Mouse (Mus musculus) left cerebral cortex, adult 2 months (tissue): ENCODE measurements around the gene Ccdc88b. TPM values are rescaled to one million over a fixed set of nuclear protein-coding genes. Genes with fewer than 3 reads are reported as not detected.
A peak's percentile ranks its signal among the peaks of the same experiment; 100 is the strongest.
"Not testable (repeated sequence)": the region's sequence is repeated elsewhere in the genome, so short reads cannot be mapped to it uniquely, and the experiment has no call there.

Source experiments
- DNase-seq, 2 experiments: peaks; one replicate each; pipeline ENCODE4 v3.0.0; 2021 to 2022; ENCODE audit warnings: low spot score in 2 of 2, mixed read lengths in 1 of 2; ENCODE audit errors: extremely low spot score in 1 of 2
- H3K27ac ChIP-seq: fragments of 200-600 bp; 2 replicates; pipeline ENCODE4 v1.8.1; 2022
- H3K4me3 ChIP-seq: fragments of 200-600 bp; 2 replicates; pipeline ENCODE4 v1.8.1; 2022
- CTCF ChIP-seq: fragments of 200-600 bp; IDR thresholded peaks from 2 replicates; pipeline ENCODE4 v1.8.1; 2022; ENCODE audit warnings: antibody characterized with exemption, mild to moderate bottlenecking, moderate library complexity
- intact Hi-C: fragments of 180-260 bp; cut with DNase I; formaldehyde crosslinking; loops from one replicate; pipeline ENCODE4 v1.15.1; 2025
- long read RNA-seq, 2 experiments: library from polyadenylated mRNA; stranded (forward); transcript quantifications; one replicate each; pipeline ENCODE4 v2.0.0; 2021; ENCODE audit warnings: borderline mapping rate in 2 of 2
- total RNA-seq, 2 experiments: library from RNA; stranded (reverse); gene quantifications; 2 replicates each; pipeline ENCODE4 v1.2.3; 2021

The Ccdc88b gene
- 1 to 10 TPM; 2.5 to 3.5 TPM for total RNA-seq
- long read RNA-seq, experiment 1, full-length matches to known transcripts = 3 of 5 reads
- long read RNA-seq, experiment 1, partial matches to known transcripts = 2 of 5 reads
- long read RNA-seq, experiment 1, other reads (novel, unspliced or antisense) = 0 of 5 reads
- long read RNA-seq, experiment 2, full-length matches to known transcripts = 1 of 4 reads
- long read RNA-seq, experiment 2, partial matches to known transcripts = 3 of 4 reads
- long read RNA-seq, experiment 2, other reads (novel, unspliced or antisense) = 0 of 4 reads

DNA sequence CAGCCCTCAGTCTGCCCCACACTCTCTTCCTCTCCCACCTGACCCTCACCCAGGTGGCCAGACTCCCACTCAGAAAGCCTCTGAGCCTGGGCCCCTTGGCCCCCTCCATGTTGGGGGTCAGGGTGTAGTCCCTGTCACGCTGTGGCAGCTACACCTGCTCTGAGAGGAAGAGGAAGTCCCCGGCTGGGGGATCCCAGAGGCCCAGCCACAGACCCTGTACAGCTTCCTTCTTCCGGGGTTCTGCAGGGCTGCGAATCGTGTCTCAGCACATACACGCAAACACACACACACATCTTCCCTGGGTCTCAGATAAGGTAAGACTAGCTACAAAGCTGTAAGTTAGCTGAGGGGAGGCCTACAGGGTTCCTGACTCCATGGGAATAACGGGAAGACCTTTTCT is at the start of gene Ccdc88b:
Gene Ccdc88b (minus strand): TSS at position 181 of the 400 bp plus-strand sequence.
- no peak for DNase-seq
- TF ChIP-seq CTCF = no peak
- intact Hi-C loops = loop anchor here (5.0 kb wide), 1 partner anchor 49 kb away; the partner anchor contains the start of gene Trmt112
- Histone ChIP-seq H3K27ac (no peak within 1 kb of the TSS), H3K4me3 (no peak within 1 kb of the TSS)

DNA sequence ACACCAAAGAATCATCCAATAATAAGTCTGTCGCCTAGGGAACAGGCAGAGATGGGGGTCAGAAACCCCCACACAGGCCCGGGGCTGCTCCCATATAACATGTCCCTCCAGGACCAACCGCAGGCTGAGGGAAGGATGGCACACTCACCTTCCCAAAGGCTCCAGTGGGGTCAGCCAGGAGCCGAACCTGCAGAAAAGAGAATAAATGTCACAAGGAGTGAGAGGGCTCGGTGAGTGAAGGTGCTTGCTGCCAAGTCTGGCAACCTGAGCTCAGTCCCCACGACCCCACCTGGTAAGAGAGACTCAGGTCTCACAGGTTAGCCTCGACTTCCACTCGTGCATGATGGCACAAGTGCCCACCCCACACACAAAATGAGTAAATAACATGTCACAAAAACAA is 49.1 kb upstream of the Ccdc88b start:
- TF ChIP-seq CTCF = no peak
- Histone ChIP-seq H3K4me3 (no peak overlapping the region), H3K27ac (no peak overlapping the region)
- intact Hi-C loops = loop anchor here (5.0 kb wide), 2 partner anchors 50 to 410 kb away; partner anchors contain the start of gene Ccdc88b
- DNase-seq = peak in 1 of 2 experiments; percentile 12

DNA sequence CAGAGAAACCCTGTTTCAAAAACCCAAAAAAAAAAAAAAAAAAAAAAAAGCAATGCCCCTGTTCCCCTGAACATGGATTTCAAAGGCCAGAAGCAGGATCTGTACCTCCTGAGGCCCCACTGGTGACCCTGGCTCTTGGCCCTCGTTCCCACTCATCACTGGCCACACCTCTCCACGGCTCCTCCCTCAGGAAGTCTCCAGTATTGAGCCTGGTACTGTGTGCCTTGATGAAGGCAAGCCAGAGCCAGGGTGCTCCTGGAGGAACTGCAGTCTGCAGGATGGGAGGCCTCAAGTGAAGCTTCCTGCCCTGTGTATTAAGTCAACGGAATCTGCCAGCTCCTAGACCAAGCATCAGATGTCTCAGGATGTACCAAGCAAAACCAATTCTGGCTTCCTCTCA is 48.2 kb upstream of the Ccdc88b start:
- no peak for TF ChIP-seq CTCF

DNA sequence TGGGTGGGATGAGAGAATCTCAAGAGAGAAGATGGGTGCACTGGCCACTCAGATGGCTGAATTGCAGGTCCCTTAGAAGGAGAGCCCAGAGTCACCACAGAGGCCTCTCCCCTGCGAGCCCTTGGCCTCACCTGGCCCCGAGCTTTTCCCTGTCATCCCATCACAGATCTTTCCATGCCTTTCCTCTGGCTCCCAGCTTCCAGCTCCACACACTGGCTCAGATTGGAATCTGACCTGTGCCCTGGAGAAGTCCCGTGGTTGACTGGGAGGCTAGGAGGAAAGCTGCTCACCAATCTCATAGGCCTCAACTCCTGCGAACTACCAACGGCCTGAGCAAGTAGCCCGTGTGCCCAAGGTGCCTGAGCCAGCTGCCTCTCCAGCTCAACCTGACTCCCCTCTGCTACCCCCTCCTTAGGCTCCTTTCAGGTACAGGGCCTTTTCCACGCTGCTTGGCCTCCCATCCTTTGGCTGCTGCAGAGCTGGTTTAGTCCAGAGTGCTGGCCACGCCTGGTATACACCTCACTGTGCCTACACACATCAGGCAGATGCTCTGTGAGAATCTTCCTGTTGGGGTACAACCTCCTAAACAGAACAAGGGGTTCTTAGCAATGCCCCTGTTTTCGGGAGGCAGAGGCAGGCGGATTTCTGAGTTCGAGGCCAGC is 47.6 kb upstream of the Ccdc88b start:
- H3K4me3 ChIP-seq = no peak overlapping the region
- H3K27ac ChIP-seq = no peak overlapping the region
- intact Hi-C loops = loop anchor here (5.0 kb wide), 2 partner anchors 48 to 408 kb away; partner anchors contain the start of gene Ccdc88b
- no peak for TF ChIP-seq CTCF
- DNase-seq = peak in 1 of 2 experiments; percentile 7

More for the DNA sequence above, 48.2 kb upstream of the Ccdc88b start:
- intact Hi-C loops = loop anchor here (5.0 kb wide), 2 partner anchors 49 to 409 kb away; partner anchors contain the start of gene Ccdc88b
- Histone ChIP-seq H3K27ac (no peak overlapping the region), H3K4me3 (no peak overlapping the region)
- DNase-seq = peak in 1 of 2 experiments; percentile 7

DNA sequence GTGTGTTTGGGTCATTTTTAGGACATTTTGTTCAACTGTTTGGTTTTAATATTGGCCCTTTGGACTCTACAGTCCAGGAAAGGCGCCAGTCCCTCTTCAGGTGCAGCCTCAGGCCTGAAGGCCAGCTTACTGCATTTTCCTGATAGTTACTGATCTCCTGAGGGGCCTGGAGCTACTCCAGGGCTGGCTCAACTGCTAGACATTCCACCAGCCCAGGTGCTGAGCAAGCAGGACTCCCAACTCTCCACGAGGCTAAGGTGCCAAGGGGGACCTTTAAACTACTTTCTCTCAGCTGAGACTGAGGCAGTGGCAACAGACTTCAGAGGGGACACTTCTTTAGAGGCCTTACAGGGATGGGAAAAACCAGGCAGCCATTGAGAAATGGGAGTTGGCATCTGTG is 46.8 kb upstream of the Ccdc88b start:
- DNase-seq = no peak
- intact Hi-C loops = loop anchor here (5.0 kb wide), 2 partner anchors 48 to 408 kb away; partner anchors contain the start of gene Ccdc88b

DNA sequence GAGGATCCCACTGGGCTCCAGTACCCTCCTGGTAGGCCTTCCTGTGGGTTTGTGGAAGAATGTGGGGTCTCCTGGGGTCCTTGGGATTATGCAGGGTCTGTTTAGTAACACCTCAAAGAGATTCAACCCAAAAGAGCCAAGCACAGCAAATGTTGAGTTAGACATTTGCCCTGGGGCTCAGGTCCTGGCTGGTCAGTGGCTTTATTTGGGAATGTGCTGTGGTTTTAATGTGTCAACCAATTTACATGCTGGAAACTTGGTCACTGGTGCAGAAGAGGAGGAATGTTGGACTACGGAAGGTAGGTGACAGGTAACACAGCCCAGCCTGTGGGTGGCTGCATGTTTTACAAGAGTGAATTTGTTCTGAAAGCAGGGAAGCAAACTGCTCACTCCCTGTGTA is 45.0 kb upstream of the Ccdc88b start:
- H3K4me3 ChIP-seq = no peak overlapping the region
- H3K27ac ChIP-seq = no peak overlapping the region
- DNase-seq = no peak
- intact Hi-C loops = no loop called here
- no peak for TF ChIP-seq CTCF

More for the DNA sequence above, 46.8 kb upstream of the Ccdc88b start:
- TF ChIP-seq CTCF = no peak
- no peak overlapping the region for H3K27ac ChIP-seq
- no peak overlapping the region for H3K4me3 ChIP-seq

DNA sequence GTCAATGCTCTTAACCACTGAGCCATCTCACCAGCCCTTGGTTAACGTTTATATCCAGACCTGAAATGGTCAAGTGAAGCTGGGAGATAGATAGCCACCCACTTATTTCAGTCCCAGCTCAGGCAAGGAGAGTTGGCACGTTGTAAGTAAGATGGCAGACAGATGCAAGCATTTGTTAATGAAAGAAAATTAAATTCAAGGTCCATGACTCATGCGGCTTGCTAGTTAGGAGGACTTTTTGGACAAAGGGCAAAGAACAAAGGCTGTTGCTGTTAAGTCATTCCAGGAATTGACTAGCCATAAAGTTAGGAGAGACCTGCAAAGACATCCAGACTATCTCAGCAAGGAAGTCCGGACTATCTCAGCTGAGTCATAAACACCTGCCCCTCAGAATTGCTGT is 41.6 kb upstream of the Ccdc88b start:
- DNase-seq = no peak
- intact Hi-C loops = no loop called here
- H3K27ac ChIP-seq = no peak overlapping the region
- no peak for TF ChIP-seq CTCF
- no peak overlapping the region for H3K4me3 ChIP-seq

DNA sequence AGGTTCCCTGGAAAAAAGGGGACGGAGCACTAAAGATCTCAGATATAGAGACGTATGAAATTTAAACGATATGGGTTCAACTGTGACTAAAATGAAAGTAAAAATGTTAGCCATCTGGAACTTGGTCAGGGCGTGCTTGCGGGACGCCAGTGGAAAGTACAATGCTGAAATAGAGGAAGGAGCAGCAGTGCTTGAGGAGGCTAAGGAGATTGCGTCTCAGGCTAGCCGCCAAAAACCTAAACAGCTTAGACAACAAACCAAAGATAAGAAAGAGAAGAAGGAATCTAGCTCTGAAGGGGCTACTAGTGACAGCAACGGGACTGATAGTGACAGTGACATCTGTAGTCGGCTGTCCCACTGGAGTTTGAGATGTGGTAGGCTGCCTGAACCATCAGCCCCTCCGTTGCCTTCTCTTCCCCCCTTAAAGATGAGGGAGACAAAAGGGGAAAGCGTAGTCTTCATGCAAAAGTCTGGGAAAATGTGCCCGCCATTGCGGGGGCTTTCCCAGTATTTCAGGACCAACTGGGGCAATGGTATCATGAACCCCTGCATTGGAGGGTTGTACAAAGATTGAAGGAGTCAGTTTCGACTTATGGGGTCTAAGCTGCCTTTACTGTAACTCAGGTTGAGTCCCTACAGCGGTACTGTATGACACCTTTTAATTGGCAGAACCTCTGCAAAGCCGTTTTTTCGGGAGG is 37.7 kb upstream of the Ccdc88b start:
- intact Hi-C loops, H3K4me3 ChIP-seq, DNase-seq, H3K27ac ChIP-seq: not testable (repeated sequence)

DNA sequence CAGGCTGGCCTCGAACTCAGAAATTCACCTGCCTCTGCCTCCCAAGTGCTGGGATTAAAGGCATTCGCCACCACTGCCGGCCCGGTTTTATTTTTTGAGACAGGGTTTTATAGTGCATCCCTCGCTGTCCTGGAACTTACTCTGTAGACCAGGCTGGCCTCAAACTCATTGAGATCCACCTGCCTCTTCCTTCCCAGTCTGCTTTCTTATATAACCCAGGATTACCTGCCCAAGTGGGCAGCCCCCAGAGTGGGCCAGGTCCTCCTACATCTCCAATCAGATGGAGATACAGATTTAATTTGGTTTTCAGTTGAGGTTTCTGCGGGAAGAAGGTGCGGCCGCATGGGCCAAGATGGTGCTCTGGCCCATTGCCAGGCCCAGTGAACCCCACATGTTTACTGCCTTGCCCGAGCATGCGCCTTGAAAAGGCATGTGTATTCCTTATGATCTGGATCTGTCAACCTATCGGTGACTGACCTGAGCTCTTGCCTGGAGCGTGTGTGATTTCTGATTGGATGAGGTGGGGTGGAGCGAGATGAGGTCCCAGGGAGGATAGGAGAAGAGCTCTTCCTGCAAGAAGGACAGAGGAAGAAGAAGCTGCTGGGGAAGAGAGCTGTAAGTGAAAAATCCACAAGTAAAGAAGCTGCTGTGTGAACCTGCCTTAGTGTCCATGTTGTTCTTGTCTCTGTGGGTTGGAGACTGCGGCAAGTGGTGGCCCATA is 35.9 kb upstream of the Ccdc88b start:
- Histone ChIP-seq H3K4me3 (no peak overlapping the region), H3K27ac (no peak overlapping the region)
- DNase-seq = no peak
- intact Hi-C loops = no loop called here
- no peak for TF ChIP-seq CTCF

DNA sequence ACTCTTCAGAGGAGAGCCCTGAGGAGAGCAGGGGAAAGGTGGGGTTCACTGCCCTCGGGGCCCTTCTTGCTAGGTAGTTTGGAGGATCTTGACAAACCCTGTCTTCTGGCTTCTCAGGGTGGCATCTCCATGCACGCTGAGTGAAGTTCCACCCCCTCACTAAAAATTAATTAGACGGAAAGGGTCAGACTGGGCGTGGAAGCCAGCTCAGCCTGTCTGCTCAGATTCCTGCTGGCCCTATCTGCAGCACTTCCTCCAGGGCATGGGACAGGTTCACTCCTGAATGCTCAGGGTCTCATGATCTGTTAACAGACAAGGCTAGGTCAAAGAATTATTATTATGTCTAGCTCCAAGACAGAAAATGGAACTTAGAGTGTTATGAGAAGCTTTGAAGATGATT is 34.5 kb upstream of the Ccdc88b start:
- TF ChIP-seq CTCF = no peak
- H3K27ac ChIP-seq = no peak overlapping the region
- DNase-seq = no peak
- intact Hi-C loops = no loop called here
- no peak overlapping the region for H3K4me3 ChIP-seq

DNA sequence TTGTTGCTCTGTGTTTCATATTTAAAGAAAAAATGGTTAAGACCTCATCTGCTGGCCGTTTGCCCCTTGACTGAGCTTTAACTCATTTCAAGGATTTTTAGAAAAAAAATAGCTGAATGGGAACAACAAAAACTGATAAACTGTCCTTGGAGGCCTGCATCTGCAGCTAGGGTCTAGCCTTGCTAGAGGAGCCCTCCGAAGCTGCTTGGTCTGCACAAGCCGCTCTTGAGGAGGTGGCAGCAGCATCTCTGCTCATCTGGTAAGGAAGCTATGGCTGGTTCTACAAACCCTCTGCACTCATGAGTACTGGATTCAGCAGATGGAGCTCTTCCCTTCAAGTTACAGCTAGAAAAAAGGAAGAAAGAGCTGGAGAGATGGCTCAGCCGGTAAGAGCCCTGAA is 20.0 kb upstream of the Ccdc88b start:
- no peak for DNase-seq
- intact Hi-C loops = no loop called here
- Histone ChIP-seq H3K4me3 (no peak overlapping the region), H3K27ac (no peak overlapping the region)
- no peak for TF ChIP-seq CTCF
